ENCODE assay signal across 25 mouse cellular contexts in genomic region chr13:77777606-77778005, GRCm38 (mm10).
"Had no signal": no experiment of that assay in that cellular context is flagged by ENCODE, and none has a peak within 500 bp of the region (broad histone marks: within the 10 kb centered on the region; RNA-seq: fewer than 3 reads in every experiment).

No protein-coding gene starts in this region.

- H3K27me3 ChIP-seq: limb, embryonic 12.5 days; limb, embryonic 13.5 days; limb, embryonic 15.5 days; liver, embryonic 12.5 days; liver, embryonic 13.5 days; liver, embryonic 15.5 days; lung, embryonic 15.5 days; megakaryocyte, embryonic 14.5 days; midbrain, embryonic 12.5 days; midbrain, embryonic 13.5 days; midbrain, embryonic 15.5 days; neural tube, embryonic 12.5 days had no signal

- DNase-seq: left cerebral cortex, postnatal 4 days; liver; liver, embryonic 13.5 days; liver, postnatal 0 days; lung, adult 18-20 months; lung, adult 2 months; lung, embryonic 14.5 days; lung, postnatal 10 days; lung, postnatal 14 days; lung, postnatal 36 days; lung, postnatal 4 days; midbrain, embryonic 14.5 days had no signal

- ATAC-seq: liver, embryonic 12.5 days; liver, postnatal 0 days; lung, postnatal 0 days; midbrain, embryonic 13.5 days; midbrain, embryonic 15.5 days; midbrain, embryonic 16.5 days had no signal
